Mouse (Mus musculus): Measurements from ENCODE around the gene Rinl.
A peak's percentile ranks its signal among the peaks of the same experiment; 100 is the strongest.

The Rinl gene

GRCm38 (mm10) chr7:28788307-28789195 is at the start of gene Rinl:
Gene Rinl (plus strand): TSS chr7:28788969.
- DNase-seq, result no peak

- DNase-seq, result no peak
Measured at GRCm38 (mm10) chr7:28739829-28740228, 48.9 kb upstream of the Rinl start.

GRCm38 (mm10) chr7:28740949-28741348 is 47.8 kb upstream of the Rinl start:
- no peak for DNase-seq

- DNase-seq, result no peak
Measured at GRCm38 (mm10) chr7:28741368-28741708, 47.4 kb upstream of the Rinl start.

GRCm38 (mm10) chr7:28741709-28742438 is 46.9 kb upstream of the Rinl start, which contains the start of the genes Mrps12 and Sars2:
Gene Mrps12 (minus strand): TSS chr7:28741820.
Gene Sars2 (plus strand): TSS chr7:28741992.
- peak; percentile 93 to 96 for DNase-seq

GRCm38 (mm10) chr7:28749935-28750334 is 38.8 kb upstream of the Rinl start:
- DNase-seq, result no peak

GRCm38 (mm10) chr7:28756079-28756478 is 32.7 kb upstream of the Rinl start, which contains the start of gene Ccer2:
Gene Ccer2 (plus strand): TSS chr7:28756174.
- no peak for DNase-seq

GRCm38 (mm10) chr7:28758623-28759022 is 30.1 kb upstream of the Rinl start:
- DNase-seq, result no peak

- DNase-seq, result no peak
Measured at GRCm38 (mm10) chr7:28761907-28762306, 26.9 kb upstream of the Rinl start.

- DNase-seq, result no peak
Measured at GRCm38 (mm10) chr7:28765211-28765610, 23.6 kb upstream of the Rinl start.

GRCm38 (mm10) chr7:28766173-28766879 is 22.4 kb upstream of the Rinl start, which contains the start of gene Sirt2:
Gene Sirt2 (plus strand): TSS chr7:28766735.
- DNase-seq, result peak; percentile 95 to 98

- no peak for DNase-seq
Measured at GRCm38 (mm10) chr7:28766910-28767309, 21.9 kb upstream of the Rinl start.

- DNase-seq, result no peak
Measured at GRCm38 (mm10) chr7:28767462-28767965, 21.3 kb upstream of the Rinl start, which contains the start of gene Nfkbib. Gene Nfkbib (minus strand): TSS chr7:28767512.

GRCm38 (mm10) chr7:28769414-28769958 is 19.3 kb upstream of the Rinl start:
- no peak for DNase-seq

GRCm38 (mm10) chr7:28770309-28770708 is 18.5 kb upstream of the Rinl start:
- no peak for DNase-seq

GRCm38 (mm10) chr7:28771867-28772266 is 16.9 kb upstream of the Rinl start:
- peak in 1 of 2 experiments; percentile 38 for DNase-seq

- DNase-seq, result no peak
Measured at GRCm38 (mm10) chr7:28773163-28773562, 15.6 kb upstream of the Rinl start.

GRCm38 (mm10) chr7:28774164-28774563 is 14.6 kb upstream of the Rinl start:
- no peak for DNase-seq

GRCm38 (mm10) chr7:28775129-28775528 is 13.6 kb upstream of the Rinl start:
- DNase-seq, result no peak

GRCm38 (mm10) chr7:28778825-28779224 is 9.9 kb upstream of the Rinl start:
- no peak for DNase-seq

- DNase-seq, result peak; percentile 91 to 95
Measured at GRCm38 (mm10) chr7:28780067-28780658, 8.6 kb upstream of the Rinl start.

- peak in 1 of 2 experiments; percentile 27 for DNase-seq
Measured at GRCm38 (mm10) chr7:28780857-28781256, 7.9 kb upstream of the Rinl start.

Measured in cerebellum, postnatal 36 days (tissue).